Mouse (Mus musculus) layer of hippocampus, postnatal 36 days (tissue): ENCODE measurements around the gene Tmem138. TPM values are rescaled to one million over a fixed set of nuclear protein-coding genes. Genes with fewer than 3 reads are reported as not detected.
"Not testable (repeated sequence)": the region's sequence is repeated elsewhere in the genome, so short reads cannot be mapped to it uniquely, and the experiment has no call there.

Experiments
- DNase-seq, 2 experiments: peaks; one replicate each; pipeline ENCODE4 v3.0.0; 2022
- total RNA-seq, 2 experiments: library from RNA; stranded (reverse); gene quantifications; 2 replicates each; pipeline ENCODE4 v1.2.3; 2021

Tmem138 gene
- total RNA-seq, 2 experiments from 2014 or later: 14.0 to 14.1 TPM

DNA sequence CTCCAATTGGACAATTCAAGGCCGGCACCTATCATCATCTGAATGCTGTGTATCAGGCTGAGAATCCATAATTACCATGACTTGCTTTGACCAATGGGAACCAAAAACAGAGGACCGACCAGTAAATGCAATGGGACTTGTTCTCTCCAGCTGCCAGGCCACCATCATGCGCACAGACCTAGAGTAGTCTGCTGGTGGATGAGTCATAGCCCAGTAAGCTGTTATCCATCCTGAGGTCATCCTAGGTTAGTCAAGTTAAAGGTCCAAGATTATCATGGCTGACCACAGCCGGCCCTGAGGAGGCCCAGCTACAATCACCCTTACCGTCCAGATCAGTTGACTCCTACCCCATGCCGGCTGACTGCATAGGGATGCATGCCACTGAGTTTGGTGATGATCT lies 7.5 kb downstream of the Tmem138 start:
- no peak for DNase-seq

DNA sequence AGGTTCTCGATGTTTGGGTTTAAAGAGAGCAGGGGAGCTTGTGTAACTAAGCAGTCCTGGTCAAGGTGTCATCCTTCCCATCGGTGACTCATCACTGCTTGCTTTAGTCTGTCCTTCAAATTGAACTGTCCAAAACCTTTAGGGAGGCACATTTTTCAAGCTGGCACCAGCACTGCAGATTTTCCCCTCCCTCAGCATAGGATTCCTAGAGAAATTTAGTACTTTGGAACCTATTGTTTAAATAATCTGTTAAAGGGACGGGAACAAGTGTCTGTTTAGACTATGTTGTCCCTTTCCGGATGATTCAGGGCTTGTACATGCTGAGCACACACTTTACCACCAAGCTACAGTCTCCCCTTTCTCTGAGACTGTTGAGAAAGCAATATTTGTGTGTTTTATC lies 11.9 kb downstream of the Tmem138 start:
- DNase-seq: no peak

DNA sequence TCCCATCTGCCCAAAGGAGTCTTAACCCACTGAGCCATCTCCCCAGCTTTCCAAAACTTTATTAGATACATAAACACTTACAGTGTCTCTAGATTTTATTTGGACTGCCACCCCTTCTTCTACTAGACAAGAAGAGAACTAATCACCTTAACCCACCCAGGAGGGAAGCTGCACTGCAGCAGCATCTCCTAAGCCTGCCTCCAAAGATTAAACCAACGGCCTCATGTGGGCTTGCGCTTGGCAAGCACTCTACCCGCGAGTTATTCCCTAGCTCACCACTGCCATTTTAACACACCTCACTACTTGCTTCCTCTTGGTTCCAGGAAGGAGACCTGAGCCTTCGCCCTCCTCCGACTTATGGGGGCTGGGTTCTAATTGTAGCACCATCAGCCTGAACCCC lies 12.9 kb downstream of the Tmem138 start:
- DNase-seq: no peak

DNA sequence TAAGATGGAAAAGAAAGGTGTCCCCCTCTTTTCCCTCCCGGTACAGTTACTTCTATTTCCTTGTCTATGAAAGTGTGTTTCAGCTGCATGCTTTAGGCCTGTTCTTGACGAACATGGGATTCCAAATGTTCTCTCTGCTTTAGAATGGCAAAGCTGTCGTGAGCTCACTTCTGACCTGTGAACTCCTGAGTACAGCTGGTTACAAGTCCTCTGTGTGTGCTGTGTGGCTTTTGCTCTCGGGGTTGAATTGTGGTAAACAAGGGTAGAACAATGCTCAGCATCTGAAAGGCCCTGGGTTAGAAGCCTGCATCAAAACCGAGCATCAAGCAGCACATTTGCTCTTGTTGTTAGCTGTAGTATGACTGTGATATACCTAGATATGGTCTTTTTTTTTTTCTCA lies 14.8 kb downstream of the Tmem138 start:
- DNase-seq: no peak

DNA sequence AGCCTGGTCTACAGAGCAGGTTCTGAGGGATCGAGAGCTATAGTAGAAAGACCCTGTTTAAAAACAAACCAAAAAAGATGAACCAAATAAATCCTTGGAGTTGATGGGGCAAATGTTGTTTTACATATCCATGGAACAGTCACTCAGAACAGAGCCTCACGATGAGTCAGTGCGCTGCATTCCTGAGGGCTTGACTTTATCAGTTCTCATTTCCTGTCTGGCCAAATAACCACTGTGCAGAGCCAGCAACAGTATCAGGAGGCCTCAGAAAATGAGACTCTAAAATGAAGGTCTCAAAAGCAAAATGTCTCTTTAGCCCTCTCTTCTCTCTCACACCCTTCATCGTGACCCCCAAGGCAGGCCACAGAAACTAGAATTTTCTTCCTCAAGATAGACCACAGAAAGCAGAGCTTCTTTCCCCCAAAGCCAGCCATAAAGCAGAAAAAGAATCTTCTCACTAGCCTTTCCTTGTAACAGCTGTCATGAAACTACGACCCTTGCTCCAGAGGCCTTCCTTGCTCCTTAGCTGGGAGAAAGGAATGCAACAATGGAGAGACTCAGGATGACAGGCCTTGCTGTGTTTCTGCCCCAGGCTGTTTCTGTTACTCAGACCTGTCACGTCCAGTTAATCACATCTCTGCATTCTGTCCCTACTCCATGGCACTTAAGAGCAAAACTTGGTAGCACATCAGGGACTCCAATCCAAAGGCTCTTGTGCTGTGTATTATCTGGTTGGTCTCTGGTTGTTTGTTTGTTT lies 15.4 kb downstream of the Tmem138 start:
- no peak for DNase-seq

DNA sequence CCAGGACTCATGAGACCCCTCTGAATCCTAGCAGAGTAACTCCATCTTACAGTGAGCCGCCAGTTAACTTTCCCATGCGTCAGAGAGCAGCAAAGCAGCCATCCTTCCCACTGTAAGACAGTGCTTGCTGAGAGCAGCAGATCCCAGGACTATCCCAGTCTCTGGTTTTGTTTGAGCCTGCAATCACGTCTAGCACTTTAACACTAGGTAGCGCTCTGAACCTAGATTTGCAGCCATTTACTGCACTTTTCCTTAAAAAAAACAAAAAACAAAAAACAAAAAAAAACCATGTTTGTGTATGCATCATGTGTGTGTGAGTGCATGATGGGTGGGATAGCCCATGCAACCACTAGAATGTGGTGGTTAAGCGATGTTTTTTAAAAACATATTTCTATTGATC lies 17.1 kb downstream of the Tmem138 start:
- DNase-seq: no peak

DNA sequence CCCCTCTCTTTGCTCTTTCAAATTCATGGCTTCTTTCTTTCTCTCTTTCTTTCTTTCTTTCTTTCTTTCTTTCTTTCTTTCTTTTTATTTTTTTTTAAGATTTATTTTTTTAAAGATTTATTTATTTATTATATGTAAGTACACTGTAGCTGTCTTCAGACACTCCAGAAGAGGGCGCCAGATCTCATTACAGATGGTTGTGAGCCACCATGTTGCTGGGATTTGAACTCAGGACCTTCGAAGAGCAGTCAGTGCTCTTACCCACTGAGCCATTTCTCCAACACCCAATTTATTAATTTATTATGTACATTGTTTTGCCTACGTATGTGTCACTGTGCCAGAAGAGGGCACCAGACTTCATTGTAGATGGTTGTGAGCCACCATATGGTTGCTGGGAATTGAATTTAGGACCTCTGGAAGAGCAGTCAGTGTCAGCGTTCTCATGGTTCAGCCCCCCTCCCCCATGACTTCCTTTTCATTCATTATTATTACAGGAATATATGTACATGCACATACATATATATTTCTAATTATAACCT lies 19.3 kb downstream of the Tmem138 start:
- DNase-seq: not testable (repeated sequence)

DNA sequence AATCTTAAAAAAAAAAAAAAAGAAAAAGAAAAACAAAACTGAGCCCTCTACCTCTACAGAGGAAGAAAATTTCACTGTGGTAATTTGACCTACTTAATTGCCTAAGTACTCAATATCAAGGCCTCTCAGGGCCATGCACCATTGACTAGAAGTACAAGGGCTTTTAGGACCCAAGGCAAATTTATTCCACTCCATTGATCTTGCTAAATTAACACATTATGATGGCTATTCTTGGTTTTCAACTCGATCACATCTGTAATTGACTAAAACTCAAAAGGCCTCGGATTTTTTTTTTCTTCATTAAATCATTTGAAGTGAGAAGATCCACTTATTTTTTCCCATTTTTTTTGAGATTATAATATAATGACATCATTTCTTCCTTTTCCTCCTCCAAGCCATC lies 19.7 kb downstream of the Tmem138 start:
- DNase-seq: no peak

DNA sequence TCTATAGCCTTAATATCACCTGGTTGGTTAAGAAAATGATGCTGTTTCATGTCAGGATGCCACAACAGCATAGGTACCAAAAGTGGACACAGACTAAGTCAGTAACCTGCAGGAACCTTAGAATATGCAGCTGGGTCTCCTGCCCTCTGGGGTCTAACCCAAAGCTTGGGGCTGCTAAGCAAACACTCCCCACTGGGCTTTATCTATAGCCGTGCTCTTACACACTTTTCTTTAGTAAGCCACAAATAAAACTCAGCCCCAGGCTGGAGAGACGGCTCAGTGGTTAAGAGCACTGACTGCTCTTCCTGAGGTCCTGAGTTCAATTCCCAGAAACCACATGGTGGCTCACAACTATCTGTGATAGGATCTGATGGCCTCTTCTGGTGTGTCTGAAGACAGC lies 20.2 kb downstream of the Tmem138 start:
- DNase-seq: no peak

DNA sequence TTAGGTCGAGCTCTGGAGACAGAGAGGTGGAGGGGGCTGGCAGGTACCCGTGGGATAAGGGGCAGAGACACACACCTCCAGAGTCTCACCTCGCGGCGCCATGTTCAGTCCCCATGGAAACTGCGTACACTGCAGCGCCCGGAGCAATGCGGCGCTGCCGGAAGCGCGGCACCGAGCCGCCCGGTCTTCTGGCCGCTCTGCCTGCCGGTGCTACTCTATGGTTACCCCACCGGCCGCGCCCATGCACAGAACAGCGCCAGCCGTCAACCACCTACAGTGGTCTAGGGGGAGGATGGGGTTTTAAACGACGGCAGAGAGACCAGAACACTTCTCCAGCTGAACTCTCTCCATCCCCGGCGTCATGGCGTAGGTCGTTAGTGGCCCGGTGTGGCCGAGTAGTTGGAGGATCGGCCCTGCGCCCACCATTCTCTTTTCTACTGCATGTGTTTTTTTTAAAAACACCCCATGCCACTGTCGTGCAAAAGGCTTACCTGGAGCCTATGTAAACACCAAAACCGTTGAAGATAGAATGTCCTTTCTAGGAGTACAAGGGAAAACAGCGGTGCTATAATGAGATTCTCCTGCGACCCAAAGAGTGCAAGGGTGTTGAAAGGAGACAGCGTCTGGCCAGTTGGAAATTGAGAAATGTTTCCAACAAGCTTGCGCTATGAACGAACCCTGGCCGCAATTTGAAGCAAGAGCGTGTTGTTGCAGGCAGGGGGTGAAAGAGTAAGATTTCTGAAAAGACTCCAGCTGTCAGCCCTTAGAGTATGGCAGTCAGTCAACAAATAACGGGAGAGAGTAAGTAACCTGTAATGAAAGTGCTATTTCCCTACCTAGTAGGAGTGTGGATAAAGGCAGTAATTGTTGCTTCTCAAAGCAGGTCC lies 21.3 kb downstream of the Tmem138 start, which contains the start of gene Tmem216:
Tmem216 (minus strand) TSS at position 615 of the 887 bp plus-strand sequence.
- DNase-seq: peak; percentile 79 to 84

DNA sequence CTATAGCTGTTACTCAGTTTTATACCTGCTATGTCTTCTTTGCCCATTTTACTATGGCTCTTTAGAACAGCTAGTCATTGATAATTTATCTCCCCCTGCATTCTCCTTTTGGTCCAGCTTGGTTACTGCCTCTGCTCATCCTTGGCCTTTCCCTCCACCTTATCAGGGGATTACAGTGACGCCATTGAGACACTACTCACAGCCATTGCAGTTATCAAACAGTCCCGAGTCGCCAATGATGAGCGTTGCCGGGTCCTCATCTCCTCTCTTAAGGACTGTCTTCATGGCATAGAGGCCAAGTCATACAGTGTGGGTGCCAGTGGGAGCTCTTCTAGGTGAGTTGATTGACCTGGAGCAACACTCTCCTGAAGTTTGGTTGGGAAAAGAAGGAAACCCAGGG lies 37.7 kb downstream of the Tmem138 start:
- DNase-seq: no peak

DNA sequence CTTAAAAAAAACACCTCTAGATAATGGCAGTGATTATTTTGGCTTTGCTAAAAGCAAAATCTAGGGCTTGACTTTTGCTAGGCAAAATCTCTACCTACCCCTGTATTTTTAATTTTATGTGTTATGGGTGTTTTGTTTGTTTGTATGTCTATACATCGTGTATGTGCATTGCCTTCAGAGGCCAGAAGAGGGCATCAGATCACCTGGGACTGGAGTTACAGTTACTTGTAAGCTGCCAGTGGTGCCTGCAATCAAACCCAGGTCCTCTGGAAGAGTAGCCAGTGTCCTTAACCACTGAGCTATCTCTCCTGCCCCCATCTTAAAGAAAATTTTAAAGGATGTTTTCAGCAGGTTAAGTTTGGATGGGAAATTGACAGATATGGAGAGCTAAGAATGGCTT lies 47.1 kb downstream of the Tmem138 start:
- no peak for DNase-seq

DNA sequence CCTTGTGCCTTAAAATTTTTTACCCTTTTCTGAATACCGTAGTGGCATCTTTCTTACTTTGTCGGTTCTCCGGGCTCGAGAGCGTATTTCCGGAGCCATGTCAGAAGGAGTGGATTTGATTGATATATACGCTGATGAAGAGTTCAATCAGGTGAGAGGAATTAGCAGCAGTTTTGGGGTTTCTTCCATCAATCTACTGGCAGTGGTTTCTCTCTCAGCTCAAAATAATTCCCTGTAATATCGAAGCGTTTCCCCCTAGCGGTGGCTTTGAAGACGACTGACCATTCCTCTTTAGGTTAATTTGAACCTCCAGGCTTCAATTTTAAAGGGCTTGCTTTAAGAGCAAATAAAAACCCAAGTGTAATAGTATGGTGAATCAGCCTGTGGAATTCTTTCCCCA lies 51.3 kb downstream of the Tmem138 start, which contains the start of gene Sdhaf2:
Sdhaf2 (minus strand) TSS at position 233 of the 400 bp plus-strand sequence.
- peak in 1 of 2 experiments; percentile 21 for DNase-seq

DNA sequence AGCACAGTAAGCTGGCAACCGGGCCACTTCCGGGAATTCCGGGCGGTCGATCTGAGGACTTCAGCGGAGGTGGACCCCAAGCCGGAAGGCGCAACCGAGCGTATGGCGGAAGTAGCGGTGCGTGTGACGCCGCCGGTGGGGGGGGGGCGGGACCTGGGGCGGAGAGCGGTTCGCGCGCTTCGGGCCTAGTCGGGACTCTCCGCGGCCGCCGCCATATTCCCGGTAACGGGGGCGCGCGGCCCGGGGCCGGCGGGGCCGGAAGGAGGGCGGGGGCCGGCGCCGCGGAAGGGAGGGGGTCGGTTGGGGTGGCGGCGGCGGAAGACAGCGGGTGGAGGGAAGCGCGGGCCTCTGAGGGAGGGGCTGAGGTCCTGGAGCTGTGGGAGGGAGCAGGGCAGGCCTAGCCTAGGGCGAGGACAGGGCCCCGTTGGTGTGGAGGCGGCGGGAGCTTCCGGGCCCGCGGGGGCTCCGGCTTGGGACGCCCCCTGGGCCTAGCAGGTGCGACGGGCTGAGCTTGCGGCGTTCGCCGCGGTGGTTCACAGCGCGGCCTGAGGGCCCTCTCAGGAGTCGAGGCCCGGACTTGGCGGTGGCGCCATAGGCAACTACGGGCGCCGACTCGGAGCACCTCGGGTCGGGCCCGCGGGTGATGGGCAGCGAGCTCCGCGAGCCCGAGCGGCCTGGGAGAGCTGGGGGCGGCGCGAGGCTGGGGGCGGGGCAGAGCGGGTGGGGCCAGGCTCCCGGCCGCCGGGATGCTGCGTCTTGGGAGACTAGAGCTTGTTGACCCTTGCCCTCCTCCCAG lies 51.9 kb downstream of the Tmem138 start, which contains the start of gene Cpsf7:
Cpsf7 (plus strand) TSS at position 161 of the 796 bp plus-strand sequence.
- peak; percentile 85 for DNase-seq

DNA sequence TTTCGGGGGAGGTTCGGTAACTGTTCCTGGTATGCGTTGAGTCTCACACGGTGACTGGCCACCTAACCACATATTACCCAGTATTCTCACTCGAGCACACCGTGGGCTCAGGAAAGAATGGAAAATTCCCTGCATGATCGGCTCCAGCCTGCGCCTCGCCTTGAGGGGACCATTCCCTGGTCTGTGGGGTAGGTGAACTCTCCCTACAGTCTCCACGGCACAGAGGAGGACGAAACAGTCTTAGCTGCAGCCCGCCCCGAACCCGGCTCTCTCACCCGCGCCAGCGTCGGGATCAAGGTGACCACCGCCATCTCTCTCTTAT lies 52.4 kb downstream of the Tmem138 start:
- no peak for DNase-seq

DNA sequence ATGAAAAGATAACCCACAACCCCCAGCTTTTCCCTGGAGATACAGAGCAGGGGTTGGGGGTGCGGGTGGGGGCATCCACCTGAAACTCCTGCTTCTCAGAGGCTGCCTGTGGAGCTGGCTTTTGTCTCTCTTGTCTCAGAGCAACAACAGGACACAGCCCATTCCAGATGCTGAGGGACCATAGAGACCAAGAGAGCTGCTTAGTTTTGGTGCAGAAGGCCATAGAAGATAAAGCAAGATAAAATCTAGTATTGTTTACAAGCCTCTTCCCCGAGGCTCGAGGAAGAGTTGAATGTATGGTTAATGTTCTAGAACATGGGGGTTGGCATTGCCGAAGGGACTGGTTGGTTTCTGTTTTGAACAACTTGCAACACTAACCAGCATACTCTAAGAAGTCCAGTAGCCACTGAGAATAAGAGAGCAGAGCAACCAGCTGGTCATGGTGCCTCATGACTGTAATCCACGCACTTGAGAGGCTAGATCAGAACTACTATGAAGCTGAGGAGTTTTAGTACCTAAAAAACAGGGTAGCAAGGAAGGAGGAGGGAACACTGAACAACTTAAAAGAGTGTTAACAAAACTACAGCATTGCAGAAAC lies 53.6 kb downstream of the Tmem138 start:
- DNase-seq: no peak

DNA sequence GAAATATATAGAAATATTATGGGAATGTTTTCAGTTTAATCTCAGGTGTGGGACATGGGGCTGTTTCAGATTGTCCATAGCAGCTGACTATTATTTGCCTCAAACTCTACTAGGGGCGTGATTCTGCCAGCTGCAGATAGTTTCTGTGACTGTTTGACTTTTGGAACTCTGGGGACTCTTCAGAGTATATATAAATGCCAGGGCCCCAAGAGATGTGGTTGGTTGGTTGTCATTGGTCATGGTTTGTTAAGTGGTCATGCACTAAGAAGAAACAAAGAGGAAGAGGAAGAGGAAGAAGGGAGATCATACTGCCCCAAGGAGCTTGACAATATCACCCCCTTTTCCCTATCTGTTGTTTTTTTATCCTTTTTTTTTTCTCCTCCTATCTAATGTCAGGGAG lies 55.2 kb downstream of the Tmem138 start:
- DNase-seq: no peak

Other genes starting within 250 kb of the Tmem138 start
- gene Syt7, start 188.3 kb downstream of the Tmem138 start, total RNA-seq: 100 to 1,000 TPM; 301 to 303 TPM
- gene Lrrc10b, start 119.9 kb downstream of the Tmem138 start, total RNA-seq: 10 to 100 TPM; 78.7 to 89.3 TPM
- 1 to 10 TPM; 1.5 to 1.8 TPM for gene Ppp1r32, start 94.4 kb downstream of the Tmem138 start, total RNA-seq
- 10 to 100 TPM; 75.7 to 81.6 TPM for gene Cpsf7, start 52.1 kb downstream of the Tmem138 start, total RNA-seq
- gene Sdhaf2, start 51.2 kb downstream of the Tmem138 start, total RNA-seq: 10 to 100 TPM; 57.9 to 59.2 TPM
- gene Tmem216, start 21.1 kb downstream of the Tmem138 start, total RNA-seq: 10 to 100 TPM; 10.5 to 12.6 TPM
- gene Cyb561a3, start 190 bp downstream of the Tmem138 start, total RNA-seq: 10 to 100 TPM; 10.3 TPM
- 100 to 1,000 TPM; 200 to 203 TPM for gene Ddb1, start 28.0 kb upstream of the Tmem138 start, total RNA-seq
- gene Tkfc, start 28.3 kb upstream of the Tmem138 start, total RNA-seq: 10 to 100 TPM; 18.7 to 20.1 TPM
- under 1 TPM; 0.30 to 0.32 TPM for gene Vwce, start 56.9 kb upstream of the Tmem138 start, total RNA-seq
- not detected for gene Pga5, start 100.7 kb upstream of the Tmem138 start, total RNA-seq
- gene Vps37c, start 111.4 kb upstream of the Tmem138 start, total RNA-seq: 10 to 100 TPM; 24.2 to 26.7 TPM
- gene Cd5, start 161.6 kb upstream of the Tmem138 start, total RNA-seq: not detected